Mouse (Mus musculus): ENCODE results near the gene Jmjd4. TPM values are rescaled to one million over a fixed set of nuclear protein-coding genes. Genes with fewer than 3 reads are reported as not detected.
A peak's percentile ranks its signal among the peaks of the same experiment; 100 is the strongest.

Jmjd4 gene
- total RNA-seq, 2 experiments from 2014 or later = 10.9 to 12.5 TPM

- peak; percentile 30 to 57 for DNase-seq
- intact Hi-C loops (cut with DNase I) = no loop called here
Measured at GRCm38 (mm10) chr11:59458973-59459372, 9.1 kb downstream of the Jmjd4 start.

GRCm38 (mm10) chr11:59460459-59460858 is 10.6 kb downstream of the Jmjd4 start:
- no peak for DNase-seq
- intact Hi-C loops (cut with DNase I) = no loop called here

GRCm38 (mm10) chr11:59471413-59472325 is 21.8 kb downstream of the Jmjd4 start:
- intact Hi-C loops (cut with DNase I) = loop anchor here (5.0 kb wide), 1 partner anchor 49 kb away; no protein-coding TSS in a partner anchor
- peak in 1 of 2 experiments; percentile 40 for DNase-seq

GRCm38 (mm10) chr11:59472326-59472677 is 22.5 kb downstream of the Jmjd4 start, which contains the start of gene Zfp867:
TSS of gene Zfp867 (minus strand) at chr11:59472474.
- intact Hi-C loops (cut with DNase I) = loop anchor here (5.0 kb wide), 1 partner anchor 50 kb away; no protein-coding TSS in a partner anchor
- DNase-seq = peak; percentile 81 to 89

- DNase-seq = no peak
- intact Hi-C loops (cut with DNase I) = no loop called here
Measured at GRCm38 (mm10) chr11:59477240-59477639, 27.4 kb downstream of the Jmjd4 start.

GRCm38 (mm10) chr11:59483212-59483611 is 33.4 kb downstream of the Jmjd4 start:
- DNase-seq = peak; percentile 45 to 72
- intact Hi-C loops (cut with DNase I) = loop anchor here (2.0 to 5.0 kb wide), 3 partner anchors 36 to 246 kb away; no protein-coding TSS in a partner anchor

GRCm38 (mm10) chr11:59485641-59486040 is 35.8 kb downstream of the Jmjd4 start:
- DNase-seq = no peak
- intact Hi-C loops (cut with DNase I) = no loop called here

- intact Hi-C loops (cut with DNase I) = no loop called here
- DNase-seq = no peak
Measured at GRCm38 (mm10) chr11:59486222-59486621, 36.4 kb downstream of the Jmjd4 start.

GRCm38 (mm10) chr11:59496672-59497310 is 46.9 kb downstream of the Jmjd4 start:
- intact Hi-C loops (cut with DNase I) = no loop called here
- no peak for DNase-seq

GRCm38 (mm10) chr11:59497747-59498146 is 47.9 kb downstream of the Jmjd4 start:
- no peak for DNase-seq
- intact Hi-C loops (cut with DNase I) = no loop called here

- intact Hi-C loops (cut with DNase I) = no loop called here
- DNase-seq = no peak
Measured at GRCm38 (mm10) chr11:59501978-59502700, 52.3 kb downstream of the Jmjd4 start.

GRCm38 (mm10) chr11:59505351-59505838 is 55.5 kb downstream of the Jmjd4 start:
- intact Hi-C loops (cut with DNase I) = no loop called here
- peak; percentile 48 to 55 for DNase-seq

GRCm38 (mm10) chr11:59505839-59506712 is 56.2 kb downstream of the Jmjd4 start:
- peak; percentile 93 for DNase-seq
- intact Hi-C loops (cut with DNase I) = no loop called here

- DNase-seq = no peak
- intact Hi-C loops (cut with DNase I) = no loop called here
Measured at GRCm38 (mm10) chr11:59506713-59507074, 56.8 kb downstream of the Jmjd4 start.

Other genes starting within 250 kb of the Jmjd4 start
- 10 to 100 TPM; 91.5 to 95.2 TPM for gene Mrpl55, start 247.6 kb upstream of the Jmjd4 start, total RNA-seq (2021)
- 1 to 10 TPM; 7.9 to 8.2 TPM for gene 2310033P09Rik, start 241.7 kb upstream of the Jmjd4 start, total RNA-seq (2021)
- 100 to 1,000 TPM; 273 to 286 TPM for gene Arf1, start 221.8 kb upstream of the Jmjd4 start, total RNA-seq (2021)
- gene Wnt3a, start 159.3 kb upstream of the Jmjd4 start, total RNA-seq (2021) = not detected
- 1 to 10 TPM; 4.9 to 5.6 TPM for gene Wnt9a, start 143.1 kb upstream of the Jmjd4 start, total RNA-seq (2021)
- gene Prss38, start 74.4 kb upstream of the Jmjd4 start, total RNA-seq (2021) = not detected
- 10 to 100 TPM; 34.0 to 37.5 TPM for gene Snap47, start 1.1 kb downstream of the Jmjd4 start, total RNA-seq (2021)
- gene Zfp867, start 22.4 kb downstream of the Jmjd4 start, total RNA-seq (2021) = 1 to 10 TPM; 4.2 to 4.6 TPM
- gene Zkscan17, start 76.7 kb downstream of the Jmjd4 start, total RNA-seq (2021) = 10 to 100 TPM; 18.5 to 20.1 TPM
- under 1 TPM; 0.51 to 0.55 TPM for gene Nlrp3, start 91.5 kb downstream of the Jmjd4 start, total RNA-seq (2021)
- not detected for gene Olfr222, start 126.2 kb downstream of the Jmjd4 start, total RNA-seq (2021)
- gene Olfr223, start 143.2 kb downstream of the Jmjd4 start, total RNA-seq (2021) = not detected
- 100 to 1,000 TPM; 171 to 185 TPM for gene Mprip, start 211.3 kb downstream of the Jmjd4 start, total RNA-seq (2021)

Measured in heart, postnatal 14 days (tissue).